Mouse (Mus musculus) lung, adult 2 months (tissue): Measurements from ENCODE around the gene Hoxa4. TPM values are rescaled to one million over a fixed set of nuclear protein-coding genes. Genes with fewer than 3 reads are reported as not detected.

ENCODE experiments used
- DNase-seq: peaks from one replicate; pipeline ENCODE4 v3.0.0; 2022
- H3K4me1 ChIP-seq: fragments of 200-500 bp; 2 replicates; pipeline ENCODE4 v1.6.1; 2011; ENCODE audit warnings: low read length; ENCODE audit not compliant: control insufficient read depth, insufficient read depth
- H3K4me3 ChIP-seq: fragments of 200-500 bp; replicated peaks from 2 replicates; pipeline ENCODE3; 2011; ENCODE audit warnings: low read depth, mild to moderate bottlenecking, control low read depth, low read length; ENCODE audit errors: extremely low read depth
- CTCF ChIP-seq: fragments of 200-500 bp; IDR thresholded peaks from 2 replicates; pipeline ENCODE4 v1.5.1; 2011; ENCODE audit warnings: mild to moderate bottlenecking, low read length, control low read depth; ENCODE audit not compliant: insufficient read depth
- POLR2A ChIP-seq: fragments of 200-500 bp; IDR thresholded peaks from 2 replicates; pipeline ENCODE4 v1.6.1; 2011; ENCODE audit warnings: low read depth, mild to moderate bottlenecking, control low read depth, low read length, borderline replicate concordance; ENCODE audit errors: extremely low read depth
- WGBS: fragments of 180-500 bp; shearing (Covaris S2); methylation state at CpG from one replicate; pipeline ENCODE4 v1.1.7; 2018; 5-methylcytosine and 5-hydroxymethylcytosine counted together
- polyA plus RNA-seq: library from polyadenylated mRNA; depleted of rRNA; stranded (reverse); fragments of >200 nt; gene quantifications from 2 replicates; pipeline ENCODE4 v1.2.3, GENCODE M21; 2012

Hoxa4 gene
- polyA plus RNA-seq, 1 experiment, result 8.4 TPM

DNA sequence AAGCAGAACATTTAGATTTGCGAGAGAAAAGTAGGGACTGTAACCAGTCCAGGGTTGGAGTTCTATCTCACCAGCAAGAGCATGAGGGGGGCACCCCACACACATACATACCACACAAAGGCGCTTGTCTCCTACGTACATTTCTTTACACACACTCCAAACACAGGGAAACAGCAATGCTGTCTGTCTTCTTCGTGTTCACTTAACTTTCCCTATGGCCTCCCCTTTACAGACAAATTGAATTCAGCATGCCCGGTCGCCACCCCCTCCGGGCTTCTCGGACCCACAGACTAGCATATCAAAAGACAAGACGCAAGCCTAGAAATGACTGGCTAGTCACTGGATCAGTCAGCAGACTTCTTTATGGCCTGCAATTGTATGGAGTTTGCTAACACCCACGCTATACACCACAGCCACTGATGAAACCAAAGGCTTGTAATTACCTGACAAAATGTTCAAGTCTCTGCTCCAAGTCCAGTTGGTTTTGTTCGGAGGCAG, 11.3 kb downstream of the Hoxa4 start:
- no peak for DNase-seq
- Histone ChIP-seq H3K4me1 (peaks cover 2% of the 10 kb centered on the region; the same call in 1 of the 2 replicates), H3K4me3 (peak overlapping the region; percentile 63)
- TF ChIP-seq CTCF (no peak), POLR2A (no peak)
- 32% methylated on average over 11 of the region's 11 CpGs for WGBS

DNA sequence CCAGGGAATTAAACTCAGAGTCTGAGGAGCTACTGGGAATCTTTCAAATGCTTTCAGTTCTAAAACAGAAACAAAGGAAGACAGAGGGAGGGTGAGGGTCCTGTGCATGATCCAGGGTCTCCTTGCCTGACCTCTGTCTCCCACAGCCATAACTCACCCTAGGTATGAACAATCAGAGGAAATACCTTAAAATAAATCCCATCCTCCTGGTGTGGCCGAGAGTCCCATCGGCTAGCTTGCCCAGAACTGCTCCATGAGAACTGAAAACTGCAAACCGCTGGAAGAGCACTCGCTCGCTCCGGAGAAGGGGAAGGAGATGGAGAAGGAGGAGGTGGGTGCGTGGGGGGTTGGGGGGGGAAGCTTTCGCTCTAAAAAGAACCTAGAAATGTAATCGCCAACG, 11.9 kb downstream of the Hoxa4 start:
- TF ChIP-seq CTCF (no peak), POLR2A (no peak)
- peak; percentile 10 for DNase-seq
- 20% methylated on average over 10 of the region's 10 CpGs for WGBS
- peak overlapping the region; percentile 63 for H3K4me3 ChIP-seq
- peaks cover 2% of the 10 kb centered on the region; the same call in 1 of the 2 replicates for H3K4me1 ChIP-seq

DNA sequence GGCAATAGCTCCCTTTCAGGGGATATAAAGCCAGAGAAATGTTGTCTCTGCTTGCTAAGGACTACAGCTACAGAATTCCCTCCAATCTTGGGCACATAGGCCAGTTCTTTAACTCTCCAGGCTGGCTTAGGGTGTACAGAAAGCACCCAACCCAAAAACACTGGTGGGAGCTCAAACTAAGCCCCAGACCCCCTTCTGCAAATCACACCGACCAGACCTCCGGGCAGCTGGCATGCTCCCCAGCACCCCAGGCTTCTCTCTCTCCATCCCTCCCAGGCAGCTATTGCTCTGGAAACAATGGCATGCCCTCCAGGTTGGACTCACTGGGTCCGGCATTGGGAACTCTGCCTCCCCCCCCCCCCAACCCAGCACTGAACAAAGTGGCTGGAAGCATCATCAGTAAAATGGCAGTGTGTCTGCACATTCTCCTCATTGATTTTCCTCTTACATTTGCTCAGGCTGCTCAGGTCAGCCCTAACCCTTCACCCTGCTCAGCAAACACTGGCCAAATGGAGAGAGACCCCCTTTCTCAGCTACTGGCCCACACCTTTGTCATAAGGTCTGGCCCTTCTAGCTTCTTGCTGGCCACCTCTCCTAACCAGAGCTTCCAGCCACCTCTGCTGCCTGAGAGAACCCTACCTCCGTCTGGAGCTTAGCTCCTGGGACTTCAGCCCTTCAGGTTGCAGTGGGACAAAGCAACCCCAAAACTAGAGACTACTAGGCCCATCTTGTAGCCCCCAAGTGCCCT, 12.5 kb downstream of the Hoxa4 start:
- Histone ChIP-seq H3K4me3 (peak overlapping the region; percentile 63), H3K4me1 (peaks cover 2% of the 10 kb centered on the region; the same call in 1 of the 2 replicates)
- peak; percentile 25 for DNase-seq
- WGBS, result 21% methylated on average over 4 of the region's 4 CpGs
- TF ChIP-seq POLR2A, result no peak
- no peak for TF ChIP-seq CTCF

DNA sequence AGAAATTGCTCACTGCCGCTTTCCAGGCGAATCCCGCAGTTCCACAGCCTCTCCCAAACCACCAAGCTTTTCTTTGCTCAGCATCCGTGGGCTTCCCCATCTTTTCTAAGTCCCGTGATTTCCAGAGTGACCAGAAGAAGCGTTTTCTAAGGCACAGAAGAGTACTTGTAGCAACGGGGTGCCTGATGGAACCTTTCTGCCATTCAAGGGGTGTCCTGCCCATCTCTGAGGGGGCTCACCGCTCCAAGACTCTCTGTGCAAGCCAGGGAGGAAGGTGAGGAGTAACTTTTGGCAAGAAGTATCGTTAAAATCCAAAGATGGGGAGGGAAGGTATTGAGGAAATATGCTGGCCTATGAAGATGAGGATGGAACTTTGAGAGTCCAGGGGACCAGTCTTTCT, 13.7 kb downstream of the Hoxa4 start:
- H3K4me3 ChIP-seq, result peak overlapping the region; percentile 58
- 23% methylated on average over 9 of the region's 9 CpGs for WGBS
- peaks cover 2% of the 10 kb centered on the region; the same call in 1 of the 2 replicates for H3K4me1 ChIP-seq
- TF ChIP-seq CTCF (no peak), POLR2A (no peak)
- peak; percentile 13 for DNase-seq

DNA sequence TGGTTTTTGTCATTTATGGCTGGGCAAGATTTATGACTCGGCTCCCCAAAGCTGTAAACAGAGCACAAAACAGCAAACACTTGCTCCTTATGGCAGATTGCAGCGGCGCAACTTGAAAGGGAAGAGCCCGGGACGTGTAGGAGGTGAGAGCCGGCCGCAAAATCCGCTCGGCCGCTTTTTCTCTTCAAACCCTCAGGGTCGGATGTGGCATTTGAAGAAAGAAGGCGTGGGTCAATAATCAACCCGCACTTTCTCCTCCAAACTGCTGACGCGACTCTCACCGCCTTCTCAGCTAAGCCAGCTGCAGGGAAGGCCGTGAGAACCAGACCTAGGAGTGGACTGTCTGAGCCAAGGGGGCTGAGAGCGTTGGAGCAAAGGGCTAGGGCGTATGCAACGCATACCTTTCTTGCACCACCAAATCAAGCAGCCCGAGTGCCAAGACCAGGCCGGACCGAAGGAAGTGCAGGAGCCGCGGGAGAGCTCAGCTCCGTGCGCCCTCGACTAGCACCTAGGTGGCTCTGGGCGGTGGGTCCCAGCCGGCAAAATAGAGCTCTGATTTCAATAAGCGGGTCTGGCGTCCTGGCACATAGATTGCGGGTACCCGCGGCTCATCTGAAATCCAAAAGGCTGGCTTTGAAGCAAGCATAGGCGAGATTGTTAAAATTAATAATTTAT, 14.4 kb downstream of the Hoxa4 start, which contains the start of gene 5730596B20Rik:
5730596B20Rik (plus strand) TSS at position 438 of the 675 bp plus-strand sequence.
- peak within 1 kb of the TSS; percentile 60 for H3K4me3 ChIP-seq
- no peak for DNase-seq
- H3K4me1 ChIP-seq, result peaks cover 4% of the 10 kb centered on the region; the same call in 1 of the 2 replicates
- WGBS, result 16% methylated on average over 36 of the region's 36 CpGs
- TF ChIP-seq CTCF, result no peak
- TF ChIP-seq POLR2A, result peak; percentile 20; the same call in 1 of the 2 replicates

DNA sequence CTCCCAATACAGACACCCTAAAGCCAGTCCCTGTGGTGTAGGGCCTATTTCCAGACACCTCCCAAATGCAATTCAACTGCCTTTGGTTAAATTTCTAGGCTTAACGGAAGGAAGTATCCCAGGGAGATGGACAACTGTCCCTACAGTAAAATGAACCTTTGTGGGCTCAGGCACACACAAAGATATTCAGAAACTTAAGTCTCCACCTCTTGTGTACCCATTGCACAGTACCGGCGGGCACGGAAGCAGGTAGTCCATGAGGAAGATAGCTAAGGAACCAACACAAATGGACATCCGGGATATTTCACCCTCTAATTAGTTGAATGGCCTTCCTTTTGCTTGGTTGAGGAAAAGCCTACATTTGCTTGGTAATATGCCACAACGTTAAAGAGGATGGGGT, 15.2 kb downstream of the Hoxa4 start:
- H3K4me3 ChIP-seq, result peak overlapping the region; percentile 60
- TF ChIP-seq POLR2A, result no peak
- no peak for TF ChIP-seq CTCF
- peaks cover 4% of the 10 kb centered on the region; the same call in 1 of the 2 replicates for H3K4me1 ChIP-seq
- WGBS, result 14% methylated on average over 6 of the region's 6 CpGs
- no peak for DNase-seq

DNA sequence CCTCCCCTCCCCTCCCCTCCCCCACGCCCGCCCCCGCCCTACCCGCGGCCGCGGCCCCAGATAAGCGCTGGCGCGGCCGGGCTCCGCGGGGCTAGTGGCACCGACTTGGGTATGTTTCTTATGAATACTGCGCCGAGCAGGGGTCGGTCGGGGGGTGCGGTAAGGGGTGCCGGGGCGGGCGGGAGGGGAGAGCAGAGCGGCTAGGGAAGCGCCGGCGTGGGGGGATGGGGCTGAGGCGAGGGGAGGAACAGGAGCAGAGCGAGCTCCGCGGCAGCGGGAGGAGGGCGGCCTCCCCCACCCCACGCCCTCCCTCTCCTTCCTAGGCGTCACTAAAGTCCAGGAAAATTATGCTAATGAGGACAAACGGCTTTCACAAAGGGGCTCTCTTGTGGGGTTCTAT, 15.7 kb downstream of the Hoxa4 start:
- H3K4me3 ChIP-seq, result peak overlapping the region; percentile 44
- TF ChIP-seq POLR2A (no peak), CTCF (no peak)
- H3K4me1 ChIP-seq, result peaks cover 4% of the 10 kb centered on the region; the same call in 1 of the 2 replicates
- WGBS, result 11% methylated on average over 30 of the region's 35 CpGs
- DNase-seq, result no peak

DNA sequence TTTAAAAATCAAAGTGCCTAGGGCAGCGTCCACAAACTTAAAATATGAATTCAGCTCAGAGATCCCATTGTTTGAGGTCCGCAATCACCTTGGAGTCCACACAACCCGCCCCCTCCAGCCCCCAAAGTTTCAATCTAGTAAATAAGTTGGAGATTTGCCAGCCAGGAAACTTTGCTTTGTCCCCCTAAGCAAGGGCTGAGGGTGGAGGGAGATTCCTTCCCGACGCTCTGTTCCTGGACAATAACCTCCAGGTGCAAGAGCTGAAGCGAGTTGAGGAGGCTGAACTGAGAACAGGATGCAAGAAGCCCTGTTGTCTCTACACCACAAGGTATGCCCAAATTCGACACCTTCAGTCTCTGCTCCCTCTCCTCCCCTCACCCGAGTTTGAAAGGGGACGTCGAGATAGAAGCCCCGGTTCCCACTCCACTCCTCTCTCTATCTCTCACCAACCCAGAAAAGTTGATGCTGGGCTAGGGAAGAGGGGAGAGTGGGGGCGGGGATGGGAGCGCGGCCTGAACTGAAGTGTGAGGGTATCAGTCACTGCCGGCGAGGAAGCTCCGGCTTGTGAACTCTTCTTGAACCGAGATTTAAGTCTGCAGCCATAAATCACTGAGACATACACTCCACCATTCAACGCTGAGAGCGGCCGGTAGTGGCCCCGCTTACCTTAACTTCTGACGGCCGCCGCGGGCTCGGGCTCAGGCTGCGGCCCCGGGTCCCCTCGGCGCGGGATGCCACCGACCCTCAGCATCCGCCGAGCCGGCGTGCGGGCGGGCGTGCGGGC, 16.4 kb downstream of the Hoxa4 start:
- TF ChIP-seq CTCF (no peak), POLR2A (no peak)
- WGBS, result 5% methylated on average over 41 of the region's 41 CpGs
- Histone ChIP-seq H3K4me1 (peaks cover 4% of the 10 kb centered on the region; the same call in 1 of the 2 replicates), H3K4me3 (peak overlapping the region; percentile 44)
- no peak for DNase-seq

DNA sequence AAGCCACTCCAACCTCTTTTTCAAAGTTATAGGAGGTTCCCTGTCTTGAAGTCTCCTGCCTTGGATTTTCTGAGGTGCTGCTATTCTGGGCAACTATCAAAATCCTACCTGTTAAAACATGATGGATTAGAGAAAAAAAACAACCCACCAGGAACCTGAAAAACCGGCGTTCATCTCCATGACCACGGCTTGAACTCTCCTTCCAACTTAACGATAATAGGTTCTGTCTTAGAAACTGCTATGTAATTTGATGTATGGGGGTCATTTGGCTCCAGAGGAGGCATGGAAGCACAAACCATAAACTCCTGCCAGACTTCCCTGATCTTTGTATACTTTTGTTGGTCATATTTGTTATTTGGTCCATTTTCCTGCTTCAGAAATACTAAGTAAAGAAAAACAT, 17.9 kb downstream of the Hoxa4 start:
- peaks cover 9% of the 10 kb centered on the region for H3K4me1 ChIP-seq
- TF ChIP-seq POLR2A (no peak), CTCF (no peak)
- WGBS, result 22% methylated on average over 4 of the region's 4 CpGs
- DNase-seq, result no peak
- H3K4me3 ChIP-seq, result no peak overlapping the region
